Mouse (Mus musculus): ENCODE measurements at regions not wholly inside any gene's neighbourhood (a gene's known extent, or its start where the extent isn't known, plus 50 kb on each side); places are given as distances from the start of the nearest gene placed in this dataset.

DNA sequence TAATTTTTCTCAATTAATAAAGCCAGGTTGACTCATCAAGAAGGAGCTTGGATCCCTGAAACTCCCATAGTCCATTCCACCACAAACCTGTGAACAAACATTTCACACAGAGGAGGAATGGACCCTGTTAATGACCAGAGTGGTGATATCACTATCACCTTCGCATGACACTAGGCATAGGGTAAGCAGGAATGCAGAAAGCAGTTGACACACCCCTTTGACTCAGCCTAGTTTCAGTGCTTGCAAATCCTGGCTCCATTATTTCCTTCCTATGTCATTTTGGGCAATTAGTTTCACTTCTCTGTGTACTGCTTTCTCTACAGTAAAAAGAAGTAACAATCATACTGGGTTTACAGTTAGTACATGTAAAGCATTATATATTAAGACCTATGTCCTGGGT is 318.2 kb downstream of the Tex13c3 start:
- TF ChIP-seq CTCF (IDR thresholded peaks at IDR 0.05; ENCODE audit: control insufficient read depth, insufficient read depth, insufficient replicate concordance, low read depth, low read length) = no peak
- TF ChIP-seq POLR2A (IDR thresholded peaks at IDR 0.05; ENCODE audit: control insufficient read depth, low read depth, low read length) = no peak
- no peaks in the 10 kb centered on the region for H3K27me3 ChIP-seq (ENCODE audit: control insufficient read depth, insufficient read depth, low read length)
- no peaks in the 10 kb centered on the region for H3K36me3 ChIP-seq (ENCODE audit: control insufficient read depth, insufficient read depth, low read length)
- H3K4me3 ChIP-seq (ENCODE audit: control insufficient read depth, low read depth, low read length) = no peak overlapping the region
- no peaks in the 10 kb centered on the region for H3K4me1 ChIP-seq (ENCODE audit: control insufficient read depth, insufficient read depth, low read length)
- H3K27ac ChIP-seq (ENCODE audit: control insufficient read depth, insufficient read depth, low read depth, low read length) = no peak overlapping the region

GRCm38 (mm10) chrX:19162351-19162750 is 318.8 kb downstream of the Tex13c3 start:
- Histone ChIP-seq H3K4me1 (ENCODE audit: control insufficient read depth, insufficient read depth, low read length) (no peaks in the 10 kb centered on the region), H3K4me3 (ENCODE audit: control insufficient read depth, low read depth, low read length) (no peak overlapping the region), H3K27me3 (ENCODE audit: control insufficient read depth, insufficient read depth, low read length) (no peaks in the 10 kb centered on the region), H3K27ac (ENCODE audit: control insufficient read depth, insufficient read depth, low read depth, low read length) (no peak overlapping the region), H3K36me3 (ENCODE audit: control insufficient read depth, insufficient read depth, low read length) (no peaks in the 10 kb centered on the region)
- TF ChIP-seq CTCF (IDR thresholded peaks at IDR 0.05; ENCODE audit: control insufficient read depth, insufficient read depth, insufficient replicate concordance, low read depth, low read length) (no peak), POLR2A (IDR thresholded peaks at IDR 0.05; ENCODE audit: control insufficient read depth, low read depth, low read length) (no peak)

- H3K27me3 ChIP-seq (ENCODE audit: control insufficient read depth, insufficient read depth, low read length) = no peaks in the 10 kb centered on the region
- H3K4me3 ChIP-seq (ENCODE audit: control insufficient read depth, low read depth, low read length) = no peak overlapping the region
- no peak overlapping the region for H3K27ac ChIP-seq (ENCODE audit: control insufficient read depth, insufficient read depth, low read depth, low read length)
- TF ChIP-seq CTCF (IDR thresholded peaks at IDR 0.05; ENCODE audit: control insufficient read depth, insufficient read depth, insufficient replicate concordance, low read depth, low read length) (no peak), POLR2A (IDR thresholded peaks at IDR 0.05; ENCODE audit: control insufficient read depth, low read depth, low read length) (no peak)
- H3K4me1 ChIP-seq (ENCODE audit: control insufficient read depth, insufficient read depth, low read length) = no peaks in the 10 kb centered on the region
- no peaks in the 10 kb centered on the region for H3K36me3 ChIP-seq (ENCODE audit: control insufficient read depth, insufficient read depth, low read length)
Measured at GRCm38 (mm10) chrX:19160275-19160930, 320.7 kb downstream of the Tex13c3 start.

DNA sequence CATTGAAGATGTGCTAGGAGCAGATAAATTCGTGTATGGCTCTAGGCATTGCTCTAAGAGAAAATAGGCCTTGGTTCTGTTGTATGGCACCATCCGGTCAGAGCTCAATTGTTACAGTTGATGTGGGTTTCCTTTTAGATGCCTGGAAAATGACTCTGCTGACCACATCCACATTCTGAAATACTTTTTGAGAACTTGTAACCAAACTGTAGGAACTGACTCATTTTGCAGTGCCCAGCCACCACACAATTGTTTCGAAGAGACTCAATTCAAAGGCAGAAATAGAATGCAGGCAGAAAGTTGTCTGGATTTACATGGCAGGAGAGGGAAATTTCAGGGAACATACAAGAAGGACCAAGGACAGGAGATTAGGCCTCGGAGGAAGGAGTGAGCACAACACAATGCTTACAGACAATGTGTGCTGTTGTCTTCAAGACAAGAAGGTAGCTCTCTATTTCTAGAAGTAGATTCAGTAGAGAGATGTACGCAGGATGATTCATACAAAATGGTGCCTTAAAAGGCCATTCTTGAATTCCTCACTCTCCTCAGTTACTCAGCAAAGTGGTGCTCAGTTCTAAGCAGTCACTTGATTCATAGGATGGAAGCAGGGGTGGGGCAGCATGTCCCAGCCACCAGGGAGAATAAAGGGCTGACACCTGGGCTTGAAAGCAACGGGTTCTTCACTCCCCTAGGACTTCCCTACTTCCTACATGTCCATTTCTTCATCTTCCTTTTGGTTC is 323.5 kb downstream of the Tex13c3 start:
- TF ChIP-seq CTCF (IDR thresholded peaks at IDR 0.05; ENCODE audit: control insufficient read depth, insufficient read depth, insufficient replicate concordance, low read depth, low read length) = no peak
- no peak for TF ChIP-seq POLR2A (IDR thresholded peaks at IDR 0.05; ENCODE audit: control insufficient read depth, low read depth, low read length)
- Histone ChIP-seq H3K27me3 (ENCODE audit: control insufficient read depth, insufficient read depth, low read length) (no peaks in the 10 kb centered on the region), H3K4me1 (ENCODE audit: control insufficient read depth, insufficient read depth, low read length) (no peaks in the 10 kb centered on the region), H3K36me3 (ENCODE audit: control insufficient read depth, insufficient read depth, low read length) (no peaks in the 10 kb centered on the region), H3K4me3 (ENCODE audit: control insufficient read depth, low read depth, low read length) (no peak overlapping the region), H3K27ac (ENCODE audit: control insufficient read depth, insufficient read depth, low read depth, low read length) (no peak overlapping the region)

DNA sequence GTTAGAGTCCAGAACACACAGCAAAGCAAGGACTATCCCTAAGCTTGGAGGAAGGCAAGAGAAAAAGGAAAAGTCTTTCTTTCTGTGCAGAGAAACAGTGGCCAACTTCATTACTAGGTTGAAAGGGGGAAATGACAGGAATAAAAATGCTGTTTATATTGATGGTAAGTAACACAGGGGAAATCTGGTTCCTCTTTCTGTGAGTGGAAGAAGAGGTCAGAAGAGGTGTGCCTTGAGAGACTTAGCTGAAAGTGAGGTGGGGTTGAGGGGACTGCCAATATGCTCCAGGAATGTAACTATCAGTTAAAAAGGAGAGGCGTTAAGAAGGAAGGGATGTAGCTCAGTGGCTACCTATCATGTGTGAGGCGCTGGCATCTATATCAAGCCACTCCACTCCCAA is 327.5 kb downstream of the Tex13c3 start:
- Histone ChIP-seq H3K36me3 (ENCODE audit: control insufficient read depth, insufficient read depth, low read length) (no peaks in the 10 kb centered on the region), H3K4me3 (ENCODE audit: control insufficient read depth, low read depth, low read length) (no peak overlapping the region), H3K27me3 (ENCODE audit: control insufficient read depth, insufficient read depth, low read length) (no peaks in the 10 kb centered on the region), H3K27ac (ENCODE audit: control insufficient read depth, insufficient read depth, low read depth, low read length) (no peak overlapping the region), H3K4me1 (ENCODE audit: control insufficient read depth, insufficient read depth, low read length) (no peaks in the 10 kb centered on the region)
- TF ChIP-seq CTCF (IDR thresholded peaks at IDR 0.05; ENCODE audit: control insufficient read depth, insufficient read depth, insufficient replicate concordance, low read depth, low read length) (no peak), POLR2A (IDR thresholded peaks at IDR 0.05; ENCODE audit: control insufficient read depth, low read depth, low read length) (no peak)

- TF ChIP-seq POLR2A (IDR thresholded peaks at IDR 0.05; ENCODE audit: control insufficient read depth, low read depth, low read length) (no peak), CTCF (IDR thresholded peaks at IDR 0.05; ENCODE audit: control insufficient read depth, insufficient read depth, insufficient replicate concordance, low read depth, low read length) (no peak)
- Histone ChIP-seq H3K4me3 (ENCODE audit: control insufficient read depth, low read depth, low read length) (no peak overlapping the region), H3K27me3 (ENCODE audit: control insufficient read depth, insufficient read depth, low read length) (no peaks in the 10 kb centered on the region), H3K4me1 (ENCODE audit: control insufficient read depth, insufficient read depth, low read length) (no peaks in the 10 kb centered on the region), H3K27ac (ENCODE audit: control insufficient read depth, insufficient read depth, low read depth, low read length) (no peak overlapping the region), H3K36me3 (ENCODE audit: control insufficient read depth, insufficient read depth, low read length) (no peaks in the 10 kb centered on the region)
Measured at GRCm38 (mm10) chrX:19152170-19152861, 328.8 kb downstream of the Tex13c3 start.

DNA sequence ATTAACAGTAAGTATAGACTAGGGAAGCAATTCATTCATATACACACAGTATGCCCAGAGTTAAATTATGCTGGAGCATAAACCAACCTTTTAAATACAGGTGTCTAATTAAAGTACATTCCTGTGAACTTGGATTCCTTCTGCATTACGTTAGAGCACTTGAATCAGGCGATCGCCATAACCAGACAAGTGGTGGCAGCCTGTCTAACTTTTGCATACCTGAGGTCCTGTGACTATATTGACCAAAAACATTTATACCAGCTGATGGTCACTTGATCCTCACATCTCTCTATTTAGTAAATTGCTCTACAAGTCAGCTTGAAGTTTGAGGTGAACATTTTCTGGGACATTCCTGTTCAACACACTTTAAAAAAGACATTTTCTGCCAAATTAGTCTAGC is 330.5 kb downstream of the Tex13c3 start:
- no peak overlapping the region for H3K27ac ChIP-seq (ENCODE audit: control insufficient read depth, insufficient read depth, low read depth, low read length)

More for the DNA sequence above, 330.5 kb downstream of the Tex13c3 start:
- Histone ChIP-seq H3K4me3 (ENCODE audit: control insufficient read depth, low read depth, low read length) (no peak overlapping the region), H3K4me1 (ENCODE audit: control insufficient read depth, insufficient read depth, low read length) (no peaks in the 10 kb centered on the region), H3K27me3 (ENCODE audit: control insufficient read depth, insufficient read depth, low read length) (no peaks in the 10 kb centered on the region), H3K36me3 (ENCODE audit: control insufficient read depth, insufficient read depth, low read length) (no peaks in the 10 kb centered on the region)
- TF ChIP-seq CTCF (IDR thresholded peaks at IDR 0.05; ENCODE audit: control insufficient read depth, insufficient read depth, insufficient replicate concordance, low read depth, low read length) = no peak
- TF ChIP-seq POLR2A (IDR thresholded peaks at IDR 0.05; ENCODE audit: control insufficient read depth, low read depth, low read length) = no peak
